Mouse (Mus musculus): ENCODE results near the gene Pik3r6. TPM values are rescaled to one million over a fixed set of nuclear protein-coding genes. Genes with fewer than 3 reads are reported as not detected.
A peak's percentile ranks its signal among the peaks of the same experiment; 100 is the strongest.

The Pik3r6 gene
- polyA plus RNA-seq, 1 experiment from 2014 or later, result 2.6 TPM

DNA sequence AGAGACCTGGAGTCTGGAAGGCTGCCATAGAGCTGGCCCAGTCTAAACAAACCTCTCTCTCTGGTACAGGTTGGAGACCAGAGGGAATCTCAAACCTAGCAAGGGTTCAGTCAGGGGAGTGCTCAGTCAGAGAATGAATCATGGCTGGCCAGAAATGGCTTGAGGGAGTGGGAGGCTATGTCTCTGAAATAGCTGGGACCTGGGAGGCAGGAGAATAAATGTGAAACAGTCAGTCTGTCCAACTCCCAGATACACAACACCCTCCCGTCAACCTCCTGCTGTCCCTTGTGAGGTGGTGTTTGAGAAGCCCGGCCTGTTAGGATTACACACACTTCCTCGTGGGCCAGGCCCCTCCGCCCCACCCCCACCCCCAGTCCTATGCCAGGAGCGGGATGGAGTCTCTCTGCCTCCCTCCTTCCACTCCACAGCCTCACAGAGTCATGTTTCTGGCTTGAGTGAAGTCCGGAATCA, 97.8 kb downstream of the Pik3r6 start:
- no peak for ATAC-seq (replicated peaks)
- Histone ChIP-seq H3K9ac (no peak overlapping the region), H3K27ac (no peak overlapping the region), H3K4me1 (peaks cover 3% of the 10 kb centered on the region; the same call in 1 of the 2 replicates), H3K4me3 (no peak overlapping the region), H3K36me3 (replicated peaks) (no peaks in the 10 kb centered on the region), H3K4me2 (no peak overlapping the region), H3K9me3 (no peaks in the 10 kb centered on the region), H3K27me3 (replicated peaks) (no peaks in the 10 kb centered on the region)
- 43% methylated on average over 6 of the region's 6 CpGs for WGBS

DNA sequence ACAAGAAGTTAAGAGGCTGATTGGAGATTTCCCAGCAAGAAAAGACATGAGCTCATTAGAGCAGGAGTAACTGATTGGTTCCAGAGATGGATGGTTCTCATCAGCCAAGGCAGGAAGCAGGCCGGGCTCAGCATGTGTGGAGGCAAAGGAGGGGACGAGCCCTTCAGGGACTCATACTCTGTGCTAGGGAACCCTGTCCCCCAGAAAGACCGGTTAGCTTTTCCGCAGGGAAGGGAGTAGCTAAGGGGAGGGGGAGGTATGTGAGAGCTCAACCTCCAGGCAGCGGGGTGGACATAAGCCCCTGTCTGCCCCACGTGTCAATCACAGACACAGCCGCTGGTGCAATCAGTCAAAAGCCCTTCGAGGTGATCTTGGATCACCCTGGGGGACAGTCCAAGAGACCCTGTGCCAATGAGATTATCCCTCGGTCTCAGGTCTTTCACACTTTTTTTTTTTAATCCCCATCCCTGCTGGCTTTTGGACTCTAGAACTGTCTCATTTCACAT, 98.7 kb downstream of the Pik3r6 start:
- Histone ChIP-seq H3K27ac (0 out of 2 replicates have a peak overlapping the region, but pooled peaks have one; percentile 12), H3K4me3 (no peak overlapping the region), H3K4me2 (no peak overlapping the region), H3K9ac (no peak overlapping the region), H3K27me3 (replicated peaks) (no peaks in the 10 kb centered on the region), H3K9me3 (no peaks in the 10 kb centered on the region), H3K4me1 (peaks cover 3% of the 10 kb centered on the region; the same call in 1 of the 2 replicates), H3K36me3 (replicated peaks) (no peaks in the 10 kb centered on the region)
- ATAC-seq (replicated peaks), result no peak
- WGBS, result 10% methylated on average over 9 of the region's 9 CpGs

Other genes with a start within 250 kb of the Pik3r6 start
- 22.7 and 23.2 TPM in 2 replicates for gene Ntn1, start 102.2 kb upstream of the Pik3r6 start, polyA plus RNA-seq (2015; fragmentation: Nextera tagmentation; extraction: Ambion mirVana)
- 0.10 and 0.43 TPM in 2 replicates for gene Pik3r5, start 70.9 kb upstream of the Pik3r6 start, polyA plus RNA-seq (2015; fragmentation: Nextera tagmentation; extraction: Ambion mirVana)
- not detected in 2 replicates for gene Mfsd6l, start 53.2 kb downstream of the Pik3r6 start, polyA plus RNA-seq (2015; fragmentation: Nextera tagmentation; extraction: Ambion mirVana)
- 0.17 and 0.27 TPM in 2 replicates for gene Ccdc42, start 84.0 kb downstream of the Pik3r6 start, polyA plus RNA-seq (2015; fragmentation: Nextera tagmentation; extraction: Ambion mirVana)
- gene Myh10, start 188.5 kb downstream of the Pik3r6 start, polyA plus RNA-seq (2015; fragmentation: Nextera tagmentation; extraction: Ambion mirVana), result 104 and 109 TPM in 2 replicates

All from midbrain, embryonic 15.5 days (tissue).